Comparison of ENCODE assay signal across 8 mouse cellular contexts in genomic region chr9:75243730-75244406, GRCm38 (mm10). TPM values are rescaled to one million over a fixed set of nuclear protein-coding genes. Genes with fewer than 3 reads are reported as not detected.
DNase-seq lines count a peak whose midpoint lies in the region; ATAC-seq lines count a peak whose summit lies in the region.

No protein-coding gene starts in this region.

- H3K4me2 ChIP-seq in neural tube, embryonic 14.5 days (ENCODE audit: low read depth, low read length), result no peak overlapping the region
- no peak overlapping the region for H3K4me2 ChIP-seq in neural tube, embryonic 15.5 days
- H3K4me2 ChIP-seq in intestine, embryonic 16.5 days (ENCODE audit: low read depth, low read length), result no peak overlapping the region
- H3K4me2 ChIP-seq in stomach, embryonic 15.5 days, result no peak overlapping the region

- H3K4me3 ChIP-seq in neural tube, embryonic 14.5 days (ENCODE audit: low read depth, low read length), result no peak overlapping the region
- H3K4me3 ChIP-seq in neural tube, embryonic 15.5 days (replicated peaks), result no peak overlapping the region
- no peak overlapping the region for H3K4me3 ChIP-seq in intestine, embryonic 16.5 days (ENCODE audit: low read length)
- H3K4me3 ChIP-seq in stomach, embryonic 15.5 days (replicated peaks), result no peak overlapping the region

- no peaks in the 10 kb centered on the region for H3K9me3 ChIP-seq in neural tube, embryonic 14.5 days (ENCODE audit: control insufficient read depth, low read length)
- H3K9me3 ChIP-seq in neural tube, embryonic 15.5 days (replicated peaks), result no peaks in the 10 kb centered on the region
- H3K9me3 ChIP-seq in intestine, embryonic 16.5 days (ENCODE audit: control insufficient read depth, low read length), result no peaks in the 10 kb centered on the region
- H3K9me3 ChIP-seq in stomach, embryonic 15.5 days, result no peaks in the 10 kb centered on the region

- no peaks in the 10 kb centered on the region for H3K27me3 ChIP-seq in neural tube, embryonic 14.5 days (ENCODE audit: control insufficient read depth, insufficient read depth, low read length)
- no peaks in the 10 kb centered on the region for H3K27me3 ChIP-seq in neural tube, embryonic 15.5 days (replicated peaks)
- no peaks in the 10 kb centered on the region for H3K27me3 ChIP-seq in intestine, embryonic 16.5 days (replicated peaks; ENCODE audit: control insufficient read depth, insufficient read depth, low read length)
- H3K27me3 ChIP-seq in stomach, embryonic 15.5 days (replicated peaks), result no peaks in the 10 kb centered on the region

- DNase-seq in embryo, embryonic 11 days, result peak; percentile 36
- DNase-seq in embryo, embryonic 9.5 days (ENCODE audit: extremely low spot score), result no peak
- DNase-seq in right cerebral cortex, adult 2 months (ENCODE audit: low spot score in 2 of 2), result no peak
- no peak for DNase-seq in heart, adult 18-20 months

- WGBS in neural tube, embryonic 14.5 days, result 21% methylated on average over 5 of the region's 5 CpGs
- WGBS in neural tube, embryonic 15.5 days, result 26% methylated on average over 5 of the region's 5 CpGs
- 17% methylated on average over 5 of the region's 5 CpGs for WGBS in intestine, embryonic 16.5 days
- WGBS in stomach, embryonic 15.5 days, result 20% methylated on average over 5 of the region's 5 CpGs

- no peaks in the 10 kb centered on the region for H3K4me1 ChIP-seq in neural tube, embryonic 14.5 days (ENCODE audit: control insufficient read depth, insufficient read depth, low read length)
- H3K4me1 ChIP-seq in neural tube, embryonic 15.5 days, result peaks cover 6% of the 10 kb centered on the region; the same call in 1 of the 2 replicates
- H3K4me1 ChIP-seq in intestine, embryonic 16.5 days (ENCODE audit: control insufficient read depth, insufficient read depth, low read length), result no peaks in the 10 kb centered on the region
- no peaks in the 10 kb centered on the region for H3K4me1 ChIP-seq in stomach, embryonic 15.5 days

- no peaks in the 10 kb centered on the region for H3K36me3 ChIP-seq in neural tube, embryonic 14.5 days (ENCODE audit: control insufficient read depth, insufficient read depth, low read length)
- H3K36me3 ChIP-seq in neural tube, embryonic 15.5 days, result no peaks in the 10 kb centered on the region
- peaks cover 4% of the 10 kb centered on the region for H3K36me3 ChIP-seq in intestine, embryonic 16.5 days (ENCODE audit: control insufficient read depth, insufficient read depth, low read length)
- H3K36me3 ChIP-seq in stomach, embryonic 15.5 days, result no peaks in the 10 kb centered on the region

- H3K27ac ChIP-seq in neural tube, embryonic 14.5 days (ENCODE audit: low read depth, low read length), result no peak overlapping the region
- no peak overlapping the region for H3K27ac ChIP-seq in neural tube, embryonic 15.5 days (replicated peaks)
- no peak overlapping the region for H3K27ac ChIP-seq in intestine, embryonic 16.5 days (ENCODE audit: low read length)
- H3K27ac ChIP-seq in stomach, embryonic 15.5 days, result no peak overlapping the region

- peak; percentile 38; the same call in 1 of the 2 replicates for ATAC-seq in neural tube, embryonic 14.5 days (ENCODE audit: low read depth)
- ATAC-seq in neural tube, embryonic 15.5 days (ENCODE audit: low FRiP score), result no peak
- peak; percentile 72 for ATAC-seq in intestine, embryonic 16.5 days
- peak; percentile 69; the same call in 1 of the 2 replicates for ATAC-seq in stomach, embryonic 15.5 days (ENCODE audit: insufficient read depth, low FRiP score, low read depth)

- H3K9ac ChIP-seq in neural tube, embryonic 14.5 days (replicated peaks; ENCODE audit: low read depth, low read length), result no peak overlapping the region
- no peak overlapping the region for H3K9ac ChIP-seq in neural tube, embryonic 15.5 days (replicated peaks)
- H3K9ac ChIP-seq in intestine, embryonic 16.5 days (ENCODE audit: low read depth, low read length), result no peak overlapping the region
- no peak overlapping the region for H3K9ac ChIP-seq in stomach, embryonic 15.5 days

RNA-seq across cellular contexts. Expression of gene Myo5c, which starts 12.0 kb away (rescaled TPM):
- polyA plus RNA-seq in neural tube, embryonic 14.5 days (2014; fragmentation: Nextera tagmentation; extraction: Ambion mirVana), result 0.40 and 0.84 TPM in 2 replicates
- 0.33 and 0.97 TPM in 2 replicates for polyA plus RNA-seq in neural tube, embryonic 15.5 days (2015; fragmentation: Nextera tagmentation; extraction: Ambion mirVana)
- polyA plus RNA-seq in intestine, embryonic 16.5 days (2015; fragmentation: Nextera tagmentation; extraction: Ambion mirVana), result 4.4 and 5.0 TPM in 2 replicates
- 11.3 and 12.4 TPM in 2 replicates for polyA plus RNA-seq in stomach, embryonic 15.5 days (2015; fragmentation: Nextera tagmentation; extraction: Ambion mirVana)
- 1 to 10 TPM; 3.3 to 4.1 TPM for total RNA-seq in heart, adult 18-20 months (2021)
